Mouse (Mus musculus): ENCODE results near the gene Baiap2l1. TPM values are rescaled to one million over a fixed set of nuclear protein-coding genes. Genes with fewer than 3 reads are reported as not detected.
"Not testable (repeated sequence)": the region's sequence is repeated elsewhere in the genome, so short reads cannot be mapped to it uniquely, and the experiment has no call there.

The Baiap2l1 gene
- polyA plus RNA-seq, 1 experiment = 5.1 TPM

DNA sequence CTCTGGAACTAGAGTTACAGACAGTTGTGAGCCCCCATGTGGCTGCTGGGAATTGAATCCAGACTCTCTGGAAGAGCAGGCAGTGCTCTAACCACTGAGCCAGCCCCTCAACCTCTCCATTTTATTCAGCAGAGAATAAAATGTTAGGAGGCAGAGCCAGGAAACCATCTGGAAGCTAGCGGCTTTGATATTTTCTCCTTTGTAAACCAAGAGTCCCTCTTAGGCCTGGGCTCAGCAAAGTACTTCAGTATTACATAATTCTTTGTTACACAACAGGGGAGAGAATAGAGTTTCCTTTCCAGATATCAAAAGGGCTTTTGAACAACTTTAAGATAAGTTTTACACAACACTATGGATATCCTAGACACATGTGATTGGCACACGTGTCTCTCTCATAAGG is 15.0 kb upstream of the Baiap2l1 start:
- no peak overlapping the region for H3K27ac ChIP-seq (ENCODE audit: insufficient read depth, low read length)
- TF ChIP-seq CTCF (IDR thresholded peaks at IDR 0.05; ENCODE audit: borderline replicate concordance, insufficient read depth, low read length) = no peak
- TF ChIP-seq POLR2A (IDR thresholded peaks at IDR 0.05; ENCODE audit: low read depth, low read length) = no peak

DNA sequence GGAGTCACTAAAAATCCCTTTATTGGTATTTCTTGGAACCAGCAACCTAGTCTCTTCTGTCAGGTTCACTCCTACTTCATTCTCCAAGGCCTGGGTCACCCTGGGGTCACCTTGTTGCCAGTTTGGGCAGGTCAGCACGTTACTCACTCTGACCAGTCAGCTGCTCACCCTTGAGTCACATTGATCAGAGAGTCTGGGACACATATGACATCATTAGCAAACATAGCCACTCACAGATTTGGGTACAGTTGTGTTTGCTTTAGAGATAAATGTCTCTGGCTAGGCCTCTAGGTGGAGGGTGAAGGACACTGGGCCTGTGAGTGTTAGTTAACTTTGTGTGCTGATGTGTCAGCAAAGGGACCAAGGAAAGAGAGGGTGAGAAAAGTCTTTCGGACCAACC is 14.3 kb upstream of the Baiap2l1 start:
- H3K4me1 ChIP-seq (ENCODE audit: control insufficient read depth, insufficient read depth, low read length) = peaks cover 2% of the 10 kb centered on the region; the same call in 1 of the 2 replicates

More for the DNA sequence above, 15.0 kb upstream of the Baiap2l1 start:
- Histone ChIP-seq H3K4me1 (ENCODE audit: control insufficient read depth, insufficient read depth, low read length) (peaks cover 2% of the 10 kb centered on the region; the same call in 1 of the 2 replicates), H3K4me3 (ENCODE audit: insufficient read depth, low read length) (no peak overlapping the region)

DNA sequence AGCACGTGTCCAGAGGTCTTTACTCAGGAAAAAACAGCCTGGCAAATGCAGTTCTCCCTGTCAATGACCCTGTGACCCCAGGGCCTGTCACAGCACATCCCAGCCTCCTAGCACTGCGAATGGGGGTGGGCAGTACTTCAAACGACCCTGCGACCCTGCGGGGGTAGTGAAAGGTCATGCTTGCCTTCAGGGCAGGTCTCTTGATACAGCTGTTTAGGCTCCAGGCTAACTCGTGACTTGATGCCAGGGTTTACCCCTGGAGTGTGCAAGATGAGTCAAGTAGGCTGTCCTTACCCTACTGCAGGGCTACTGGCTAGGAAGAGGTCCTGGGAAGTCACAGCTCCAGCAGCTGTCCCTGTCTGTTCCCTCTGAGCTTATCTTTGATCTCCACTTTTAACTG is 13.1 kb upstream of the Baiap2l1 start:
- Histone ChIP-seq H3K27ac (ENCODE audit: insufficient read depth, low read length) (no peak overlapping the region), H3K4me1 (ENCODE audit: control insufficient read depth, insufficient read depth, low read length) (peaks cover 2% of the 10 kb centered on the region; the same call in 1 of the 2 replicates), H3K4me3 (ENCODE audit: insufficient read depth, low read length) (no peak overlapping the region)
- TF ChIP-seq CTCF (IDR thresholded peaks at IDR 0.05; ENCODE audit: borderline replicate concordance, insufficient read depth, low read length) (no peak), POLR2A (IDR thresholded peaks at IDR 0.05; ENCODE audit: low read depth, low read length) (no peak)

More for the DNA sequence above, 14.3 kb upstream of the Baiap2l1 start:
- Histone ChIP-seq H3K27ac (ENCODE audit: insufficient read depth, low read length) (no peak overlapping the region), H3K4me3 (ENCODE audit: insufficient read depth, low read length) (no peak overlapping the region)
- TF ChIP-seq CTCF (IDR thresholded peaks at IDR 0.05; ENCODE audit: borderline replicate concordance, insufficient read depth, low read length) (no peak), POLR2A (IDR thresholded peaks at IDR 0.05; ENCODE audit: low read depth, low read length) (no peak)

DNA sequence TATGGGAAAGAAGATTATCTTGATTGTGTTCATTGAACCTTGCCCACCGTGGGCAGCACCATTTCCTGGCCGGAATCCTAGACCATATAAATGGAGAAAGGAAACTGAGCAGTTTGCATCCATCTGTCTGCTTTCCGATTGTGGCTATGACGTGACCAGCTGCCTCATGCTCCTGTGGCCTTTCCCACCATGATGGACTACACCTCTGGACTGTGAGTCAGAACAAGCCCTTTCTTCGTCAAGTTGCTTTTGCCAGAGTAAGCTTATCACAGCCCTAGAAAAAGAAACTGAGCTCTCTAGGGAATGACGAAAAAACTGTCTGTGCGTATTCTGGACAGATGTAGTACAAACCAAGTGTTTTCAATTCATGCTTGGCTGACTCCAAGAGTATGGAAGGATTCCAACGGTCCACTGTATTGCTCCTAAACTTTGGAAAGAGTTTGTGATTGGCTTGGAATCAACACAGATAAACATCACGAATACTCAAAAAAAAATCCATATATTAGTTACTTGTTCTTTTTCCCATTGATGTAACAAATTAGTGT is 10.8 kb upstream of the Baiap2l1 start:
- Histone ChIP-seq H3K27ac (ENCODE audit: insufficient read depth, low read length) (no peak overlapping the region), H3K4me3 (ENCODE audit: insufficient read depth, low read length) (no peak overlapping the region), H3K4me1 (ENCODE audit: control insufficient read depth, insufficient read depth, low read length) (peaks cover 2% of the 10 kb centered on the region; the same call in 1 of the 2 replicates)
- TF ChIP-seq POLR2A (IDR thresholded peaks at IDR 0.05; ENCODE audit: low read depth, low read length) (no peak), CTCF (IDR thresholded peaks at IDR 0.05; ENCODE audit: borderline replicate concordance, insufficient read depth, low read length) (no peak)

DNA sequence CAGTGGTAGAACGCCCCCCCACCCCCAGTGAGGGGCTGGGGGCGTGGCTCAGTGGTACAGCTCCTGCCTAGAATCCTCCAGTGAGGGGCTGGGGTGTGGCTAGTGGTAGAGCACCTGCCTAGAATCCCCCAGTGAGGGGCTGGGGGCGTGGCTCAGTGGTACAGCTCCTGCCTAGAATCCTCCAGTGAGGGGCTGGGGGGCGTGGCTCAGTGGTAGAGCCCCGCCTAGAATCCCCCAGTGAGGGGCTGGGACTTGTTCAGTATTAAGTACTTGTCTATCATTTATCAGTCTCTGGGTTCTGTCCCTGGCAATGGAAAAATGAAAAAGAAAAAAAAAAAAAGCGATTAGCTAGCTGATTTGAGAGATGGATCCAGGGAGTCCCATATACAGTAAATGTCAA is 8.6 kb upstream of the Baiap2l1 start:
- H3K27ac ChIP-seq (ENCODE audit: insufficient read depth, low read length); H3K4me3 ChIP-seq (ENCODE audit: insufficient read depth, low read length); H3K4me1 ChIP-seq (ENCODE audit: control insufficient read depth, insufficient read depth, low read length): not testable (repeated sequence)

DNA sequence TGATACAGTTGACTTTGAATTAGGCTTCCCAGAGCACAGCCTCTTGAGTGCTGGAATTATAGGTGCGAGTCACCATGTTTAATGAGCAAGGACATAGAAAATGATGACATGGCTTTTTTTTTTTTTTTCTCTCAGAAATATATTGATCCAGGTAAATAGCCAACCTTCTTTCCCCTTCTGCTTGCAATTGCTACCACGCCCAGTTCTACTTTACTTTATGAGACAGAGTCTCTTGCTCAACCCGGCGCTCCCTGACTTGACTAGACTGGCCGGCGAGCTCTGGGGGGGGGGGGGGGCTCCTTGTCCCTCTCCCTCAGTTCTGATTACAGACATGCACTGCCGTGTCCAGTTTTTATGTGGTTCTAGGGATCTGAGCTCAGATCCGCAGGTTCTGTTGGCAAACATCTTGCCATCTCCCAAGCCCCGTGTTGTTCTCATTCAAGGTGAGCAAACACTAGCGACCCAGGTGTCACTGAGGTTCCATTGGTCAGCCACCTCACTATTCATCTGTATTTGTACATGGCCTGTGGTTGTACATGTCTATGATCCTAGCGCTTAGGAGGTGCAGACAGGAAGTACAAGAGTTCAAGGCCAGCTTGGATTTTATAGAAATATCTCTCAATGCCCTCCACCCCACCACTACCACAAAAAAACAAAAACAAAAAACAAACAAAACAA is 6.9 kb upstream of the Baiap2l1 start:
- TF ChIP-seq POLR2A (IDR thresholded peaks at IDR 0.05; ENCODE audit: low read depth, low read length) (no peak), CTCF (IDR thresholded peaks at IDR 0.05; ENCODE audit: borderline replicate concordance, insufficient read depth, low read length) (no peak)
- H3K4me3 ChIP-seq (ENCODE audit: insufficient read depth, low read length) = no peak overlapping the region
- no peaks in the 10 kb centered on the region for H3K4me1 ChIP-seq (ENCODE audit: control insufficient read depth, insufficient read depth, low read length)
- H3K27ac ChIP-seq (ENCODE audit: insufficient read depth, low read length) = no peak overlapping the region

DNA sequence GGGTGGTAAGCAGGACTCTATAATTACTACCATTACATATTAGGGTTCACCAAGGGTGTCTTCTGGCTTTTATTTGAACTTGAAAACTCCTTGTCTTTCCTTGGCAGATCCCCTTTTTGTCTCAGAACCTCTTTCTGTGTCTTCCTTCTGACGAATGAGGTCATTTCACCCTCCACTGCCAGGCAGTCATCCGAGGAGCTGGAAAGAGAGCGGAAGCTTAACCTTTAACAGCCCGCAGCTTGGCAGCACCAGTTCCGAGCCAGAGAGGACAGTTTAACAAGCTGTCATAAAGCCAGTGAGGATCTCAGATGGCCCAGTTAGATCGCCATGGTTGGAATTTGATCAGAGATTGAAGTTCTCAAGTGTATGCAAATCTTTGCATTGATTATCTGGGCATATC is 2.4 kb upstream of the Baiap2l1 start:
- TF ChIP-seq CTCF (IDR thresholded peaks at IDR 0.05; ENCODE audit: borderline replicate concordance, insufficient read depth, low read length) (no peak), POLR2A (IDR thresholded peaks at IDR 0.05; ENCODE audit: low read depth, low read length) (no peak)
- no peak overlapping the region for H3K27ac ChIP-seq (ENCODE audit: insufficient read depth, low read length)
- no peaks in the 10 kb centered on the region; the same call in 1 of the 2 replicates for H3K4me1 ChIP-seq (ENCODE audit: control insufficient read depth, insufficient read depth, low read length)
- no peak overlapping the region for H3K4me3 ChIP-seq (ENCODE audit: insufficient read depth, low read length)

DNA sequence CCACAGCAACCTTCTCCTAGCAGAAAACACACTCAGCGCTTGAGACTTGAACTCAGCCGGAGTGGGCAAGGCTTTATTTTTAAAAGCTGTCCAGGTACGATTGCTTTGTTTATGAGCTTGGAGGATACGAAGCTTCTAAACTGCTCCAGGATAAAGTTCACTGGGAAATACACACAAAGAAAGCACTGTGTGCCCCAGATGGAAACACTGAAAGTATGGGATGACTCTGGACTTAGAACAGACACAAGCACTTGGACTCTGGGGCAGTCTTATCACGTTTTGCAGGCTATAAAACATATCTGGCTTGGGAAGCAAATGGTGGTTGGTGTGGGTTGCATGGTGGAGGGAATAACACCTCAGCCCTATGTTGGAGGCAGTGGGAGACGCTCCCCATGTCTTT is 2.0 kb upstream of the Baiap2l1 start:
- TF ChIP-seq POLR2A (IDR thresholded peaks at IDR 0.05; ENCODE audit: low read depth, low read length) (no peak), CTCF (IDR thresholded peaks at IDR 0.05; ENCODE audit: borderline replicate concordance, insufficient read depth, low read length) (no peak)
- Histone ChIP-seq H3K4me3 (ENCODE audit: insufficient read depth, low read length) (no peak overlapping the region), H3K4me1 (ENCODE audit: control insufficient read depth, insufficient read depth, low read length) (no peaks in the 10 kb centered on the region; the same call in 1 of the 2 replicates), H3K27ac (ENCODE audit: insufficient read depth, low read length) (no peak overlapping the region)

DNA sequence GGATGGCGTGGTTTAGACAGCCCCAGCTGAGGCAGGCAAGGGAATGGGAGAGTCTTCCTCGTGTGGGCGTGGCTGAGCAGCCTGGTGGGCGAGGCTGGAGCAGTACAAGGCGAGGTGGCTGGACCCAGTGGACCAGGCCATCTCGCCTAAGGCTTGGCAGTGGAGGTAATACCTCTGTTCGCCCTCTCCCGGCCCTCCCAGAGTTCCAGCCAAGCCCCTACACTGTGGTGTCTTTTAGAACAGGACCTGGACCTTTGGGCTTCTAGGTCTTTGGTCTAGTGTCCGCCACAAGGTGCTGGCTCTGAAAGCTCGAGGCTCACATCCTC is 643 bp upstream of the Baiap2l1 start:
- Histone ChIP-seq H3K4me1 (ENCODE audit: control insufficient read depth, insufficient read depth, low read length) (no peaks in the 10 kb centered on the region; the same call in 1 of the 2 replicates), H3K4me3 (ENCODE audit: insufficient read depth, low read length) (peak overlapping the region; percentile 72), H3K27ac (ENCODE audit: insufficient read depth, low read length) (no peak overlapping the region)
- TF ChIP-seq POLR2A (IDR thresholded peaks at IDR 0.05; ENCODE audit: low read depth, low read length) = peak; percentile 46; the same call in 1 of the 2 replicates
- no peak for TF ChIP-seq CTCF (IDR thresholded peaks at IDR 0.05; ENCODE audit: borderline replicate concordance, insufficient read depth, low read length)

DNA sequence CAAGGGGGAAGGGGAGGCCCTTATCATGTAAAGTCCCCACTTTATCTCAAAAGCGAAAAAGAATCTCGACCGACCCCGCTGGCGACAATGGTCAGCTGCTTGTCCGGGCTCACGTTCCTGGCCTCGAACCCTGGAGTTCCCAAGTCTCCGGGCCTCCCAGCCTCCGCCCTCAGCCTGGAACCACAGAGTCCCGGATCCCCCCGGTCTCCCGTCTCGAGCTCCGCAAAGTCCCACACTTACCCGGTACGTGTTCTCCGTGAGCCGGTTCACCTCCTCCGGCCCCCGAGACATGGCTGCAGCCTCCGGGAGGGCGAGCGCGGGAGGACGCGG is 396 bp downstream of the Baiap2l1 start:
- TF ChIP-seq POLR2A (IDR thresholded peaks at IDR 0.05; ENCODE audit: low read depth, low read length) = no peak
- no peak for TF ChIP-seq CTCF (IDR thresholded peaks at IDR 0.05; ENCODE audit: borderline replicate concordance, insufficient read depth, low read length)
- Histone ChIP-seq H3K4me3 (ENCODE audit: insufficient read depth, low read length) (peak overlapping the region; percentile 72), H3K4me1 (ENCODE audit: control insufficient read depth, insufficient read depth, low read length) (no peaks in the 10 kb centered on the region; the same call in 1 of the 2 replicates), H3K27ac (ENCODE audit: insufficient read depth, low read length) (peak overlapping the region; percentile 59; the same call in 1 of the 2 replicates)
